Mouse (Mus musculus): ENCODE data around the gene Col11a2.

DNA sequence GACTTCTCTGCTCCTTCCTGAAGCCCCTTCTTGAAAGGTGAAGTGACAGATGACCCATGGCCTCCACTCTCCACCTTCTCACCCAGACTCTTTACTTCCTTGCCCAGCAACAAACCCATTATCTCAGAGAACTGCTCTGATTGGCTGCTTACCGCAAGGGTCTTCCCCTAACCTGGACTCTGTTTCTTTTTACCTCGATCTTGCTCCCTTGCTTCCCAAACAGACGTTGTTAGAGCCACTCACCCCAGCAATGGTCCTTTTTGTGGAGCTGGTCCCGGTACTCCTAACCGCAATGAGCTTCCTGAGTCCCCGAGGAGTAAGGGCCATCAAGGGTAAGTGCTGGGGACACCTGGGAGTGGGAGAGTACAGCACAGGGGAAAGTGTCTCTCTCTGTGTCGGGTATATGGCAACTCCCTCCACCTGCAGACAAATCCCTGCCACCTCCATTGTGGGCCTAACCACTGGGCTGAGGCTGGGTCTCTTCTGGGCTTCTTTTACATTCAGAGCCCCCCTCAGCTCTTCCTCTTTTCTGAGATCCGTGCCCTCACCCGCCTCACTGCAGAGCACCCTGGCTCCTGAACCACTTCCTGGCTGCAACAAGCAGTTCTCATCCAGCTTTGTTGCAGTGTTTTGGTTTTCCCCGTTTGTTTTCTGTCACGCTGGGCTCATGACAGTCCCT lies 53.1 kb downstream of the Col11a2 start, which contains the start of gene H2-Oa:
- TF ChIP-seq CHD2 (IDR thresholded peaks at IDR 0.05; ENCODE audit: low read depth, low read length) (no peak), MAFK (IDR thresholded peaks at IDR 0.05; ENCODE audit: insufficient read depth, low read depth, low read length) (no peak), ZNF384 (IDR thresholded peaks at IDR 0.05; ENCODE audit: low read depth, low read length) (no peak), HCFC1 (IDR thresholded peaks at IDR 0.05; ENCODE audit: borderline replicate concordance, insufficient read depth, low read length) (no peak), ZC3H11A (IDR thresholded peaks at IDR 0.05; ENCODE audit: borderline replicate concordance, low read depth, low read length) (no peak)
